Mouse (Mus musculus): ENCODE measurements around the gene Gm20388. TPM values are rescaled to one million over a fixed set of nuclear protein-coding genes. Genes with fewer than 3 reads are reported as not detected.
A peak's percentile ranks its signal among the peaks of the same experiment; 100 is the strongest.

Gm20388 gene
- polyA plus RNA-seq, 2 experiments: 8.5 TPM; not detected in 1

- TF ChIP-seq CTCF (IDR thresholded peaks at IDR 0.05; ENCODE audit: low read depth) (no peak), EP300 (IDR thresholded peaks at IDR 0.05; ENCODE audit: low read depth) (no peak)
- DNase-seq (ENCODE audit: low read depth in 3 of 3, low spot score in 3 of 3): no peak
- Histone ChIP-seq H3K27ac (no peak overlapping the region), H3K27me3 (ENCODE audit: control insufficient read depth, insufficient read depth, low read length) (no peaks in the 10 kb centered on the region), H3K9ac (replicated peaks) (no peak overlapping the region), H3K4me2 (ENCODE audit: low read depth) (no peak overlapping the region), H3K36me3 (replicated peaks; ENCODE audit: control insufficient read depth, insufficient read depth, low read depth) (no peaks in the 10 kb centered on the region), H3K4me1 (replicated peaks; ENCODE audit: control insufficient read depth in 2 of 2, insufficient read depth in 2 of 2, low read length in 1 of 2) (peaks cover 0 to 5% of the 10 kb centered on the region in 2 experiments; a peak in 1 of 4 replicates), H3K9me3 (ENCODE audit: control insufficient read depth, low read length) (no peaks in the 10 kb centered on the region), H3K4me3 (ENCODE audit: insufficient read depth in 1 of 2, low read depth in 2 of 2, low read length in 2 of 2) (no peak overlapping the region)
- WGBS (ENCODE audit: insufficient replicate concordance): 52% methylated on average over 5 of the region's 5 CpGs
- no peak for ATAC-seq (ENCODE audit: insufficient read depth)
Measured at GRCm38 (mm10) chr8:121168033-121168432, 1257.4 kb downstream of the Gm20388 start.

DNA sequence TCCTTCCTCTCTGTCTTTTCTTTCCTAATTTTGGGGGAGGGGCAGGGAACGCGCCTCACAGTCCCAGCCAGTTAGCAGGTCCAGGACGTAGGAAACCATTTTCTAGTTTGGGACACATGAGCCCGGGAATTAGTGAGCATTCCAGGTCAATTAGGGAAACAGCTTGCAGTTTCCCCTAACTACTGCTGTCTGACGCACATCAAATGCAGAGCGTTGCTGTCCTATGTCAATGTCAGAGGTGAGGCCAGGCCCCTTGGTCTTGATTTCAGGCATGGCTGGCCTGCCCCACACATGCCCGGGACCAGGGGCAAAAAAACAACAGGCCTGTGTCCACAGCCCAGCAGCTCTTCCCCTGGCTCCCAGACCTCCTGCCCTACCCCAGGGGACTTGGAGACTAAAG is 1259.5 kb downstream of the Gm20388 start:
- TF ChIP-seq EP300 (IDR thresholded peaks at IDR 0.05; ENCODE audit: low read depth) (no peak), CTCF (IDR thresholded peaks at IDR 0.05; ENCODE audit: low read depth) (no peak)
- Histone ChIP-seq H3K4me2 (ENCODE audit: low read depth) (no peak overlapping the region), H3K36me3 (replicated peaks; ENCODE audit: control insufficient read depth, insufficient read depth, low read depth) (no peaks in the 10 kb centered on the region), H3K4me3 (ENCODE audit: insufficient read depth in 1 of 2, low read depth in 2 of 2, low read length in 2 of 2) (no peak overlapping the region), H3K27me3 (ENCODE audit: control insufficient read depth, insufficient read depth, low read length) (no peaks in the 10 kb centered on the region), H3K27ac (no peak overlapping the region), H3K9ac (replicated peaks) (no peak overlapping the region), H3K9me3 (ENCODE audit: control insufficient read depth, low read length) (no peaks in the 10 kb centered on the region), H3K4me1 (replicated peaks; ENCODE audit: control insufficient read depth in 2 of 2, insufficient read depth in 2 of 2, low read length in 1 of 2) (0 out of 4 replicates have a peak, but pooled peaks cover 0 to 5% of the 10 kb centered on the region in 2 experiments)
- no peak for ATAC-seq (ENCODE audit: insufficient read depth)
- WGBS (ENCODE audit: insufficient replicate concordance): 39% methylated on average over 7 of the region's 7 CpGs
- no peak for DNase-seq (ENCODE audit: low read depth in 3 of 3, low spot score in 3 of 3)

- no peak overlapping the region for H3K27ac ChIP-seq
- no peaks in the 10 kb centered on the region for H3K27me3 ChIP-seq (ENCODE audit: control insufficient read depth, insufficient read depth, low read length)
- H3K4me1 ChIP-seq (replicated peaks; ENCODE audit: control insufficient read depth in 2 of 2, insufficient read depth in 2 of 2, low read length in 1 of 2): 0 out of 4 replicates have a peak, but pooled peaks cover 0 to 5% of the 10 kb centered on the region in 2 experiments
- WGBS (ENCODE audit: insufficient replicate concordance): 17% methylated on average over 27 of the region's 27 CpGs
- no peak overlapping the region for H3K4me3 ChIP-seq (ENCODE audit: insufficient read depth in 1 of 2, low read depth in 2 of 2, low read length in 2 of 2)
- no peak overlapping the region for H3K9ac ChIP-seq (replicated peaks)
- H3K9me3 ChIP-seq (ENCODE audit: control insufficient read depth, low read length): no peaks in the 10 kb centered on the region
- H3K36me3 ChIP-seq (replicated peaks; ENCODE audit: control insufficient read depth, insufficient read depth, low read depth): no peaks in the 10 kb centered on the region
- ATAC-seq (ENCODE audit: insufficient read depth) (0 out of 2 replicates have a peak, but pooled peaks have one; percentile 15), DNase-seq (ENCODE audit: low read depth in 3 of 3, low spot score in 3 of 3) (peak in 1 of 3 experiments; percentile 19)
- H3K4me2 ChIP-seq (ENCODE audit: low read depth): peak overlapping the region; percentile 28
- no peak for TF ChIP-seq CTCF (IDR thresholded peaks at IDR 0.05; ENCODE audit: low read depth)
- no peak for TF ChIP-seq EP300 (IDR thresholded peaks at IDR 0.05; ENCODE audit: low read depth)
Measured at GRCm38 (mm10) chr8:121170626-121171552, 1260.2 kb downstream of the Gm20388 start.

DNA sequence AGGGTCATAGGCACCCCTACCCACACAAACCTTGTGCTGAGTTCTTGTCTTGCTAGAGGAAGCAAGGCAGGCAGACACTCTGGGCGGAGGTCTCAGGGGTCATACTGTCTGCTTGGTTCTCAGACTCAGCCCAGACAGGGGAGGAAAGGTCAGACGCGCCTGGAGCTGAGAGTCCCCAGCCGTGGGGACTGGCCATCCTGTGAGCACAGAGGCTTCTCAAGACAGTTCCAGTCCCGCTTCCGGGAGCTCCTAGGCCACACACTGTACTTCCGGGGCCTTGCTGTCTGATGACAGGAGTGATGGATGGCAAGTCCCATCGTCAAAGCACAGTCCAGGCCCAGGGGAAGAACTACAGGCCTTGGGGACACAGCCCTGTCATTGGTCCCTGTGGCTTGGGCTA is 1261.9 kb downstream of the Gm20388 start:
- 0 out of 4 replicates have a peak, but pooled peaks cover 0 to 5% of the 10 kb centered on the region in 2 experiments for H3K4me1 ChIP-seq (replicated peaks; ENCODE audit: control insufficient read depth in 2 of 2, insufficient read depth in 2 of 2, low read length in 1 of 2)
- no peaks in the 10 kb centered on the region for H3K27me3 ChIP-seq (ENCODE audit: control insufficient read depth, insufficient read depth, low read length)
- ATAC-seq (ENCODE audit: insufficient read depth): no peak
- no peak overlapping the region for H3K9ac ChIP-seq (replicated peaks)
- no peak overlapping the region for H3K4me3 ChIP-seq (ENCODE audit: insufficient read depth in 1 of 2, low read depth in 2 of 2, low read length in 2 of 2)
- H3K27ac ChIP-seq: no peak overlapping the region
- DNase-seq (ENCODE audit: low read depth in 3 of 3, low spot score in 3 of 3): no peak
- no peak for TF ChIP-seq EP300 (IDR thresholded peaks at IDR 0.05; ENCODE audit: low read depth)
- H3K4me2 ChIP-seq (ENCODE audit: low read depth): no peak overlapping the region
- H3K36me3 ChIP-seq (replicated peaks; ENCODE audit: control insufficient read depth, insufficient read depth, low read depth): no peaks in the 10 kb centered on the region
- no peaks in the 10 kb centered on the region for H3K9me3 ChIP-seq (ENCODE audit: control insufficient read depth, low read length)
- 66% methylated on average over 8 of the region's 8 CpGs for WGBS (ENCODE audit: insufficient replicate concordance)

DNA sequence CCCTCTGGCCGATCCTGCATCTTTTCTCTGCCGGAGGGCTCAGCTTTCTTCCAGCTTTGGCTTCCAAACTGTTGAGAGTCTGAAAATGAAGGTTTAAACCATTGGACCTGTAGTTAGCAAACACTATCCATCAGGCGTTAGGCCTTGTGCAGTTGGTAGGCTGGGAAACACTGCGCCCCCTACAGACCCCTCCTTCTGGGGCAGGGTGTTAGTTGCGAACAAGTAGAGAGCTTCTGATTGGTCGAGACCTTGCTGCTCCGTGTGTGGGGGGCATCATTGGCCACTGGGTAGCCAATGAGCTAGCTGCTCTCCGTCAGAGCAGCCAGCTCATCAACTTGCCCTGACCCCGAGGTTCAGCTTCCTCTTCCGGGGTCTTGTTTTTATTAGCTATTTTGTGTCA is 1263.5 kb downstream of the Gm20388 start:
- H3K36me3 ChIP-seq (replicated peaks; ENCODE audit: control insufficient read depth, insufficient read depth, low read depth): no peaks in the 10 kb centered on the region
- 0 out of 4 replicates have a peak, but pooled peaks cover 0 to 5% of the 10 kb centered on the region in 2 experiments for H3K4me1 ChIP-seq (replicated peaks; ENCODE audit: control insufficient read depth in 2 of 2, insufficient read depth in 2 of 2, low read length in 1 of 2)
- no peak for ATAC-seq (ENCODE audit: insufficient read depth)
- no peak overlapping the region for H3K4me2 ChIP-seq (ENCODE audit: low read depth)
- no peaks in the 10 kb centered on the region for H3K9me3 ChIP-seq (ENCODE audit: control insufficient read depth, low read length)
- H3K27me3 ChIP-seq (ENCODE audit: control insufficient read depth, insufficient read depth, low read length): no peaks in the 10 kb centered on the region
- no peak overlapping the region for H3K9ac ChIP-seq (replicated peaks)
- no peak for DNase-seq (ENCODE audit: low read depth in 3 of 3, low spot score in 3 of 3)
- WGBS (ENCODE audit: insufficient replicate concordance): 55% methylated on average over 10 of the region's 10 CpGs
- no peak overlapping the region for H3K4me3 ChIP-seq (ENCODE audit: insufficient read depth in 1 of 2, low read depth in 2 of 2, low read length in 2 of 2)
- H3K27ac ChIP-seq: no peak overlapping the region
- TF ChIP-seq EP300 (IDR thresholded peaks at IDR 0.05; ENCODE audit: low read depth) (no peak), CTCF (IDR thresholded peaks at IDR 0.05; ENCODE audit: low read depth) (no peak)

Data from liver, embryonic 14.5 days (tissue).